Mouse (Mus musculus) intestine, postnatal 0 days (tissue): Measurements from ENCODE around the gene Dscaml1. TPM values are rescaled to one million over a fixed set of nuclear protein-coding genes. Genes with fewer than 3 reads are reported as not detected.

ENCODE experiments used
- ATAC-seq: fragments of 200-750 bp; cut with Nextera tagmentation; 2 replicates; pipeline ENCODE4 v1.8.0; 2017; ENCODE audit warnings: mild to moderate bottlenecking, moderate TSS enrichment, moderate library complexity
- H3K27ac ChIP-seq: fragments of 300-500 bp; sonication (generic); 2 replicates; pipeline ENCODE4 v1.5.1; 2014; ENCODE audit warnings: mild to moderate bottlenecking, low read depth, low read length, moderate library complexity
- H3K27me3 ChIP-seq: fragments of 300-500 bp; sonication (generic); replicated peaks from 2 replicates; pipeline ENCODE4 v1.6.1; 2014; ENCODE audit warnings: low read length, mixed read lengths; ENCODE audit not compliant: control insufficient read depth, insufficient read depth
- H3K36me3 ChIP-seq: fragments of 300-500 bp; sonication (generic); 2 replicates; pipeline ENCODE4 v1.6.1; 2014; ENCODE audit warnings: mild to moderate bottlenecking, moderate library complexity; ENCODE audit not compliant: control insufficient read depth, insufficient read depth
- H3K4me1 ChIP-seq: fragments of 300-500 bp; sonication (generic); replicated peaks from 2 replicates; pipeline ENCODE4 v1.6.1; 2014; ENCODE audit warnings: antibody characterized with exemption, low read length, mixed read lengths; ENCODE audit not compliant: control insufficient read depth, insufficient read depth
- H3K4me2 ChIP-seq: fragments of 300-500 bp; sonication (generic); replicated peaks from 2 replicates; pipeline ENCODE4 v1.6.1; 2014; ENCODE audit warnings: low read depth, mild to moderate bottlenecking, moderate library complexity
- H3K4me3 ChIP-seq: fragments of 300-500 bp; sonication (generic); 2 replicates; pipeline ENCODE4 v1.5.1; 2014; ENCODE audit warnings: low read depth, low read length
- H3K9ac ChIP-seq: fragments of 300-500 bp; sonication (generic); 2 replicates; pipeline ENCODE4 v1.6.1; 2014; ENCODE audit warnings: mild to moderate bottlenecking, low read depth, low read length
- H3K9me3 ChIP-seq: fragments of 300-500 bp; sonication (generic); 2 replicates; pipeline ENCODE4 v1.6.1; 2016; ENCODE audit warnings: mixed run types; ENCODE audit not compliant: control insufficient read depth
- CTCF ChIP-seq: sonication (generic); IDR thresholded peaks from 2 replicates; pipeline ENCODE4 v1.5.1; 2016; ENCODE audit warnings: low read depth, mild to moderate bottlenecking, control low read depth, antibody characterized with exemption, moderate library complexity
- WGBS: fragments of 180-500 bp; shearing (Covaris S2); extraction: QIAGEN DNeasy Blood & Tissue Kit; methylation state at CpG from one replicate; pipeline ENCODE4 v1.1.7; 2014; 5-methylcytosine and 5-hydroxymethylcytosine counted together
- polyA plus RNA-seq: library from polyadenylated mRNA; unstranded; fragments of >200 nt; fragmentation: Nextera tagmentation; extraction: Ambion mirVana; gene quantifications from 2 replicates; pipeline ENCODE4 v1.2.1, GENCODE M21; 2015

The Dscaml1 gene
- polyA plus RNA-seq, 1 experiment from 2014 or later = 0.09 TPM

DNA sequence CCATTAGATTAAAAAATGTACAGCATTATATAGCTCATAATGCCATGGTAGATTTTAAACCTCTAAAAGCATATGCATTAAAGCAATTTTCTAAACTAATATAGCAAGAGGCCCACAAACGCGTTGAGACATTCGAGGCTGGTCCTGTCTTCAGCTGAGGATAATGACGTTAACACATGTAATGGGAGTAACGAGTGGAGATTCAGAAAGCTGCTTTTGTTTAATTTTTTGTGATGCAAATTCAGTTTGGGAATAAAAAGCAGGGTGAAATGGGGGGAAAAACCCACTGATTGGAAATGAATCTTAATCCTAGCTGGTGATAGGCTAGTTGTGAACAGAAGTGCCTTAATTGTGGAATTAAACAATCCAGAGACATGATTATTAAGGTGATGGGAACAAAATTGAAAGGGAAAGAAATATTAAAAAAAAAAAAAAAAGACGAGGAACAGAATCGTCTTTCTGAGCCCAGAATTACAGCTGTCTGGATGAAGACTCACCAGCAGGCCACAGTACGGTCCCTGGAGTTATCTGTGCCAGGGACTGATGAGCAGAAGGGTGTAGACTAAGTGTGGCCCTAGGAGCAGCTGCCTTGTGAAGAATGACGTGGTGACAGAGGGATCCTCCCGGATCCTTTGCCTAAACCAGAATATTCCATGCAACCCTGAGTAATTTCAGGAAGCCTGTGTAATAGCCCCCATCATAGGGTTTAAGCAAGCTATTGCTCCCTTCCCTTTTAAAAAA lies 84.5 kb downstream of the Dscaml1 start:
- H3K9ac ChIP-seq = no peak overlapping the region
- H3K36me3 ChIP-seq = no peaks in the 10 kb centered on the region
- H3K4me1 ChIP-seq = no peaks in the 10 kb centered on the region
- 84% methylated on average over 10 of the region's 10 CpGs for WGBS
- no peaks in the 10 kb centered on the region for H3K9me3 ChIP-seq
- H3K27me3 ChIP-seq = no peaks in the 10 kb centered on the region
- H3K27ac ChIP-seq = no peak overlapping the region
- H3K4me2 ChIP-seq = no peak overlapping the region
- TF ChIP-seq CTCF = no peak
- no peak for ATAC-seq
- H3K4me3 ChIP-seq = no peak overlapping the region

DNA sequence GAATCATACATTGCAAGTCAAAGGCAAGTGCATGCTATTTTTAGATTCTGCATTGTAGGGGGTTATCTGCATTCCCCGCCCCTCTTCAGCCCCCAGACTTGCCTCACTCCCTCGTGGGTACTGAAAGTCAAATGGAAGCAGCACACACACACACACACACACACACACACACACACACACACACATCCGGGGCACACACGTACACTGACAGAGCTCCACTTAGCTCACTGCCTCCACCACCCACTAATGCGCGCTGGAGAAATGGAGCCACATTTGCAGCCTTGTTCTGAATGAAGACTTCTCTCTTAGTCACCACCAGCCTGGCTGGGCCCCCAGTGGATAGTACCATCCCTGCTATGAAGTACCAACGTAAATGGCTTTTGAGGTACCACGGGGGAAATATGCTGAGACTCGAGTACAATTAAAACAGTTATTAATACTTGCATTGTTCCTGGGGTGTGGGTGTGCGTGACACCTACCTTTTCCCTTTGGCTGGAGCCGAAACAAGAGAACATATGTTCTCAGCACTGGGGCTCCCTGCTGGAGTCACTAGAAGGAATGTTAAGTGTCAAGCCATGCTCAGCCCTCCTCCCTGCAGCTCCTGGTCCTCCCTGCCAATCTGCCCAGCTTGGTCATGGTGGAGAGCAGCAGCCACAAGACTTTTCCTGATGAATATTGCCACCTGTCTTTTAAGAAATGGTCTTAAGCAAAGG lies 91.7 kb downstream of the Dscaml1 start:
- no peak overlapping the region for H3K4me3 ChIP-seq

DNA sequence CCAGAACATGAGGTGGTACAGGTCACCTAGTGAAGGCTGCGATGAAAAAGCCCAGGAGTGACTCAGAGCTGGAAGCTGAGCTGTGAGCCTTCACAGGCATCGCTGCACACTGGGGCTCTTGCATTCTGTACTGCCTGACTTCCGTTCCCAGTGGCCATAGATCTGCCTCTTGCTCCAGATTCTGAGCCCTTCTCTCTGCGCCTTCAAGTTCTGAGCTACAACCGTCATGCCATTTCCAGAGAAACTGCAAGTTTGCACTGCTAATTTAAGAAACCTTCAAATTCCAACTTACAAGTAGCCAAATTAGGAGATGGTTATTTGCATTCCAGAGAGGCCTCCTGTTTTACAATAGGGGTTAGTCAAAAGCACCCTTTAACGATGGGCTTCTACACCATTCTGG lies 93.4 kb downstream of the Dscaml1 start:
- Histone ChIP-seq H3K9ac (no peak overlapping the region), H3K4me3 (no peak overlapping the region), H3K9me3 (no peaks in the 10 kb centered on the region), H3K27ac (no peak overlapping the region), H3K4me1 (no peaks in the 10 kb centered on the region), H3K4me2 (no peak overlapping the region), H3K27me3 (no peaks in the 10 kb centered on the region), H3K36me3 (no peaks in the 10 kb centered on the region)
- ATAC-seq = no peak
- no peak for TF ChIP-seq CTCF
- 62% methylated on average over 6 of the region's 6 CpGs for WGBS

More for the DNA sequence above, 91.7 kb downstream of the Dscaml1 start:
- WGBS = 70% methylated on average over 11 of the region's 11 CpGs
- no peak for TF ChIP-seq CTCF
- no peak overlapping the region for H3K27ac ChIP-seq
- H3K9me3 ChIP-seq = no peaks in the 10 kb centered on the region
- no peak overlapping the region for H3K4me2 ChIP-seq
- ATAC-seq = no peak
- H3K27me3 ChIP-seq = no peaks in the 10 kb centered on the region
- no peaks in the 10 kb centered on the region for H3K4me1 ChIP-seq
- H3K9ac ChIP-seq = no peak overlapping the region
- H3K36me3 ChIP-seq = no peaks in the 10 kb centered on the region

DNA sequence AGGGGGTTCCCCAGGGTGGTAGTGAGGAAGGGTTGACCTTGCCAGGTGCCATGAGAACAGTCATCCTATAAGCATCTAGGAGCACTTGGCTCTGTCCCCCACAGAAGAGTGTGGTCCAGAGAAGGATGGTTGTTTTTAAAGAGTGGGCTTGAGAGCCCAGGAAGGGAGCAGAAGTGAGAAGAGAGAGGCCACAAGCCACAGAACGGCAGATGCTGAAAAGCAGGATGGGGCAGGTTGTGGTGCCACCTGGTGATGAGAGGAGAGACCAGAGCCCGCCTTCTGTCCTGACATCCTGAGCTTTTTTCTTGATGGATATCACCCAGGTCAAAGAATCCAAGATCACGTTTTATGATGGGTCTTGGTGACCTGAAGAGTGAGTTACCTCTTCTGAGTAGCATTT lies 96.4 kb downstream of the Dscaml1 start:
- no peaks in the 10 kb centered on the region for H3K4me1 ChIP-seq
- 67% methylated on average over 3 of the region's 3 CpGs for WGBS
- no peak overlapping the region for H3K27ac ChIP-seq
- no peaks in the 10 kb centered on the region for H3K27me3 ChIP-seq
- TF ChIP-seq CTCF = peak; percentile 67
- H3K36me3 ChIP-seq = no peaks in the 10 kb centered on the region
- no peak overlapping the region for H3K4me2 ChIP-seq
- H3K4me3 ChIP-seq = no peak overlapping the region
- no peak overlapping the region for H3K9ac ChIP-seq
- no peaks in the 10 kb centered on the region for H3K9me3 ChIP-seq
- no peak for ATAC-seq

DNA sequence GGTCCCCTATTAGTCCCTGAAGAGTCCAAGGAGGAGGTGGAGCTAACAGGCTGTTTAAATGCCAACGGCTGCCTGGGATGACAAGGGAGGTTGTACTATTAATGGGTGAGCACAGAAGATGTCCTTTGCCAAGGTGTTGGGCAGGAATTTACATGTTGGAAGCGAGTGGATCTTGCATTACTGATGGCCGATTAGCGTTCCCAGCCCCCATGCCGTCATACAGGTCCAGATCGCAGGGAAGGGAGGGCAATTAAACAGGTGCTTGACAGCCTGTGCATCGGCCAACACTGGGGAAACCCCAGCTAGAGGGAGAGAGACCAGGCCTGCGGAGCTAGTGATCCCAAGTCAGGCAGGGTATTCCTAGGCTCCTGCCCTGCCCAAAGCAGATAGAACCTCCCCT lies 98.1 kb downstream of the Dscaml1 start:
- TF ChIP-seq CTCF = no peak
- WGBS = 66% methylated on average over 8 of the region's 8 CpGs
- no peak for ATAC-seq

DNA sequence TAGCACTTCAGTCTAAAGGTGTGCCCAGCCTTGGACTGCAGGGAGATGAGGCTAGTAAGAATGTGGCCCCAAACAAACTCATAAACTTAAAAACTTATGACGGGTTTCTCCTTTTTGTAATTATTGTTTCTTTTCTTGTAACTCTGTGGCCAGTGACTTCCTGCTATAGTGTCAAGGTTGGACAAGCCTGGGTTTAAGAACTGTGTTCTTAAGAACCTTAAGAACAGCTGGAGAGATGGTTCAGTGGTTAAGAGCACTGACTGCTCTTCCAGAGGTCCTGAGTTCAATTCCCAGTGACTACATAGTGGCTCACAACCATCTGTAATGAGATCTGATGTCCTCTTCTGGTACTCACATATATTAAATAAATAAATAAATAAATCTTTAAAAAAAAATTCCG lies 106.8 kb downstream of the Dscaml1 start:
- Histone ChIP-seq H3K27ac (no peak overlapping the region), H3K9ac (no peak overlapping the region), H3K36me3 (no peaks in the 10 kb centered on the region), H3K4me2 (no peak overlapping the region), H3K27me3 (no peaks in the 10 kb centered on the region), H3K4me1 (no peaks in the 10 kb centered on the region), H3K9me3 (no peaks in the 10 kb centered on the region), H3K4me3 (no peak overlapping the region)
- WGBS = 78% methylated on average over 2 of the region's 2 CpGs
- no peak for TF ChIP-seq CTCF
- no peak for ATAC-seq

More for the DNA sequence above, 98.1 kb downstream of the Dscaml1 start:
- no peak overlapping the region for H3K4me3 ChIP-seq
- H3K4me1 ChIP-seq = no peaks in the 10 kb centered on the region
- H3K9ac ChIP-seq = no peak overlapping the region
- no peak overlapping the region for H3K4me2 ChIP-seq
- H3K9me3 ChIP-seq = no peaks in the 10 kb centered on the region
- no peak overlapping the region for H3K27ac ChIP-seq
- no peaks in the 10 kb centered on the region for H3K36me3 ChIP-seq
- no peaks in the 10 kb centered on the region for H3K27me3 ChIP-seq
